Mouse (Mus musculus): ENCODE data around the gene Krtcap2. TPM values are rescaled to one million over a fixed set of nuclear protein-coding genes. Genes with fewer than 3 reads are reported as not detected.
A peak's percentile ranks its signal among the peaks of the same experiment; 100 is the strongest.

Gene Krtcap2
- polyA plus RNA-seq, 1 experiment, result 189 TPM

GRCm38 (mm10) chr3:89229276-89229675 is 16.5 kb upstream of the Krtcap2 start:
- WGBS, result 59% methylated on average over 4 of the region's 4 CpGs
- no peak for DNase-seq
- Histone ChIP-seq H3K4me1 (ENCODE audit: control insufficient read depth, insufficient read depth, low read length) (peaks cover 13% of the 10 kb centered on the region; the same call in 1 of the 2 replicates), H3K4me3 (replicated peaks; ENCODE audit: extremely low read depth, low read depth, low read length) (peak overlapping the region; percentile 59)
- TF ChIP-seq POLR2A (IDR thresholded peaks at IDR 0.05; ENCODE audit: borderline replicate concordance, extremely low read depth, low read depth, low read length), result no peak
- no peak for TF ChIP-seq CTCF (IDR thresholded peaks at IDR 0.05; ENCODE audit: insufficient read depth, low read length)

GRCm38 (mm10) chr3:89230561-89230960 is 15.2 kb upstream of the Krtcap2 start:
- TF ChIP-seq CTCF (IDR thresholded peaks at IDR 0.05; ENCODE audit: insufficient read depth, low read length) (no peak), POLR2A (IDR thresholded peaks at IDR 0.05; ENCODE audit: borderline replicate concordance, extremely low read depth, low read depth, low read length) (no peak)
- H3K4me3 ChIP-seq (replicated peaks; ENCODE audit: extremely low read depth, low read depth, low read length), result peak overlapping the region; percentile 43
- WGBS, result 64% methylated on average over 2 of the region's 2 CpGs
- peak; percentile 18 for DNase-seq
- H3K4me1 ChIP-seq (ENCODE audit: control insufficient read depth, insufficient read depth, low read length), result peaks cover 13% of the 10 kb centered on the region; the same call in 1 of the 2 replicates

- DNase-seq, result no peak
- Histone ChIP-seq H3K4me1 (ENCODE audit: control insufficient read depth, insufficient read depth, low read length) (peaks cover 13% of the 10 kb centered on the region; the same call in 1 of the 2 replicates), H3K4me3 (replicated peaks; ENCODE audit: extremely low read depth, low read depth, low read length) (peak overlapping the region; percentile 26)
- 27% methylated on average over 7 of the region's 7 CpGs for WGBS
- TF ChIP-seq POLR2A (IDR thresholded peaks at IDR 0.05; ENCODE audit: borderline replicate concordance, extremely low read depth, low read depth, low read length) (no peak), CTCF (IDR thresholded peaks at IDR 0.05; ENCODE audit: insufficient read depth, low read length) (no peak)
Measured at GRCm38 (mm10) chr3:89231345-89231744, 14.4 kb upstream of the Krtcap2 start.

- peak overlapping the region; percentile 26 for H3K4me3 ChIP-seq (replicated peaks; ENCODE audit: extremely low read depth, low read depth, low read length)
Measured at GRCm38 (mm10) chr3:89231772-89232275, 13.9 kb upstream of the Krtcap2 start.

GRCm38 (mm10) chr3:89232614-89233013 is 13.2 kb upstream of the Krtcap2 start:
- Histone ChIP-seq H3K4me3 (replicated peaks; ENCODE audit: extremely low read depth, low read depth, low read length) (peak overlapping the region; percentile 15), H3K4me1 (ENCODE audit: control insufficient read depth, insufficient read depth, low read length) (peaks cover 11% of the 10 kb centered on the region; the same call in 1 of the 2 replicates)
- no peak for DNase-seq
- TF ChIP-seq CTCF (IDR thresholded peaks at IDR 0.05; ENCODE audit: insufficient read depth, low read length) (no peak), POLR2A (IDR thresholded peaks at IDR 0.05; ENCODE audit: borderline replicate concordance, extremely low read depth, low read depth, low read length) (peak; percentile 42; the same call in 1 of the 2 replicates)
- WGBS, result 47% methylated on average over 6 of the region's 6 CpGs

More at GRCm38 (mm10) chr3:89231772-89232275, 13.9 kb upstream of the Krtcap2 start:
- WGBS, result 56% methylated on average over 16 of the region's 16 CpGs
- peak; percentile 28 for DNase-seq
- peaks cover 13% of the 10 kb centered on the region; the same call in 1 of the 2 replicates for H3K4me1 ChIP-seq (ENCODE audit: control insufficient read depth, insufficient read depth, low read length)
- TF ChIP-seq CTCF (IDR thresholded peaks at IDR 0.05; ENCODE audit: insufficient read depth, low read length) (no peak), POLR2A (IDR thresholded peaks at IDR 0.05; ENCODE audit: borderline replicate concordance, extremely low read depth, low read depth, low read length) (no peak)

GRCm38 (mm10) chr3:89233562-89234110 is 12.1 kb upstream of the Krtcap2 start:
- TF ChIP-seq CTCF (IDR thresholded peaks at IDR 0.05; ENCODE audit: insufficient read depth, low read length) (peak; percentile 13; the same call in 1 of the 2 replicates), POLR2A (IDR thresholded peaks at IDR 0.05; ENCODE audit: borderline replicate concordance, extremely low read depth, low read depth, low read length) (0 out of 2 replicates have a peak, but pooled peaks have one; percentile 11)
- 27% methylated on average over 14 of the region's 14 CpGs for WGBS
- no peak for DNase-seq
- no peak overlapping the region for H3K4me3 ChIP-seq (replicated peaks; ENCODE audit: extremely low read depth, low read depth, low read length)
- peaks cover 9% of the 10 kb centered on the region; the same call in 1 of the 2 replicates for H3K4me1 ChIP-seq (ENCODE audit: control insufficient read depth, insufficient read depth, low read length)

GRCm38 (mm10) chr3:89236516-89236915 is 9.2 kb upstream of the Krtcap2 start:
- H3K4me1 ChIP-seq (ENCODE audit: control insufficient read depth, insufficient read depth, low read length), result peaks cover 9% of the 10 kb centered on the region; the same call in 1 of the 2 replicates
- TF ChIP-seq CTCF (IDR thresholded peaks at IDR 0.05; ENCODE audit: insufficient read depth, low read length), result no peak
- TF ChIP-seq POLR2A (IDR thresholded peaks at IDR 0.05; ENCODE audit: borderline replicate concordance, extremely low read depth, low read depth, low read length), result no peak
- 87% methylated on average over 10 of the region's 10 CpGs for WGBS
- DNase-seq, result no peak
- no peak overlapping the region for H3K4me3 ChIP-seq (replicated peaks; ENCODE audit: extremely low read depth, low read depth, low read length)

- WGBS, result 71% methylated on average over 21 of the region's 21 CpGs
- Histone ChIP-seq H3K4me1 (ENCODE audit: control insufficient read depth, insufficient read depth, low read length) (peaks cover 9% of the 10 kb centered on the region; the same call in 1 of the 2 replicates), H3K4me3 (replicated peaks; ENCODE audit: extremely low read depth, low read depth, low read length) (no peak overlapping the region)
- no peak for DNase-seq
- TF ChIP-seq CTCF (IDR thresholded peaks at IDR 0.05; ENCODE audit: insufficient read depth, low read length) (no peak), POLR2A (IDR thresholded peaks at IDR 0.05; ENCODE audit: borderline replicate concordance, extremely low read depth, low read depth, low read length) (no peak)
Measured at GRCm38 (mm10) chr3:89237682-89238081, 8.1 kb upstream of the Krtcap2 start.

GRCm38 (mm10) chr3:89238494-89238893 is 7.3 kb upstream of the Krtcap2 start:
- TF ChIP-seq CTCF (IDR thresholded peaks at IDR 0.05; ENCODE audit: insufficient read depth, low read length), result no peak
- TF ChIP-seq POLR2A (IDR thresholded peaks at IDR 0.05; ENCODE audit: borderline replicate concordance, extremely low read depth, low read depth, low read length), result no peak
- peak; percentile 36 for DNase-seq
- 40% methylated on average over 12 of the region's 12 CpGs for WGBS
- H3K4me1 ChIP-seq (ENCODE audit: control insufficient read depth, insufficient read depth, low read length), result peaks cover 6% of the 10 kb centered on the region; the same call in 1 of the 2 replicates
- no peak overlapping the region for H3K4me3 ChIP-seq (replicated peaks; ENCODE audit: extremely low read depth, low read depth, low read length)

Data from lung, adult 2 months (tissue).